Mouse (Mus musculus) heart, postnatal 10 days (tissue): ENCODE results near the gene Atxn1. TPM values are rescaled to one million over a fixed set of nuclear protein-coding genes. Genes with fewer than 3 reads are reported as not detected.

Source experiments
- DNase-seq, 2 experiments: peaks; one replicate each; pipeline ENCODE4 v3.0.0; 2021
- intact Hi-C: fragments of 180-260 bp; cut with DNase I; formaldehyde crosslinking; loops from one replicate; pipeline ENCODE4 v1.15.1; 2025
- total RNA-seq, 2 experiments: library from RNA; stranded (reverse); gene quantifications; 2 replicates each; pipeline ENCODE4 v1.2.3; 2021

The Atxn1 gene
- total RNA-seq, 2 experiments from 2014 or later: 40.6 to 49.1 TPM

- DNase-seq: no peak
- intact Hi-C loops: no loop called here
Observed at GRCm38 (mm10) chr13:45934841-45935240, 30.0 kb downstream of the Atxn1 start.

GRCm38 (mm10) chr13:45934085-45934484 lies 30.7 kb downstream of the Atxn1 start:
- intact Hi-C loops: no loop called here

GRCm38 (mm10) chr13:45932491-45932921 lies 32.3 kb downstream of the Atxn1 start:
- intact Hi-C loops: no loop called here
- no peak for DNase-seq

More at GRCm38 (mm10) chr13:45934085-45934484, 30.7 kb downstream of the Atxn1 start:
- DNase-seq: no peak

- intact Hi-C loops: no loop called here
- no peak for DNase-seq
Observed at GRCm38 (mm10) chr13:45931891-45932290, 32.9 kb downstream of the Atxn1 start.

- intact Hi-C loops: no loop called here
- no peak for DNase-seq
Observed at GRCm38 (mm10) chr13:45931215-45931614, 33.6 kb downstream of the Atxn1 start.

GRCm38 (mm10) chr13:45929744-45930143 lies 35.1 kb downstream of the Atxn1 start:
- DNase-seq: no peak
- intact Hi-C loops: no loop called here

- no peak for DNase-seq
- intact Hi-C loops: no loop called here
Observed at GRCm38 (mm10) chr13:45925294-45925693, 39.5 kb downstream of the Atxn1 start.

- no peak for DNase-seq
- intact Hi-C loops: loop anchor here (5.0 kb wide), 1 partner anchor 33 kb away; no protein-coding TSS in a partner anchor
Observed at GRCm38 (mm10) chr13:45924555-45924954, 40.3 kb downstream of the Atxn1 start.

- intact Hi-C loops: loop anchor here (5.0 kb wide), 1 partner anchor 34 kb away; no protein-coding TSS in a partner anchor
- no peak for DNase-seq
Observed at GRCm38 (mm10) chr13:45923086-45923485, 41.7 kb downstream of the Atxn1 start.

- intact Hi-C loops: loop anchor here (5.0 kb wide), 1 partner anchor 35 kb away; no protein-coding TSS in a partner anchor
Observed at GRCm38 (mm10) chr13:45922467-45922866, 42.3 kb downstream of the Atxn1 start.

GRCm38 (mm10) chr13:45918956-45919711 lies 45.7 kb downstream of the Atxn1 start:
- DNase-seq: no peak
- intact Hi-C loops: no loop called here

More at GRCm38 (mm10) chr13:45922467-45922866, 42.3 kb downstream of the Atxn1 start:
- no peak for DNase-seq

GRCm38 (mm10) chr13:45918006-45918380 lies 46.8 kb downstream of the Atxn1 start:
- DNase-seq: no peak
- intact Hi-C loops: no loop called here

GRCm38 (mm10) chr13:45917058-45918005 lies 47.5 kb downstream of the Atxn1 start:
- intact Hi-C loops: no loop called here
- DNase-seq: no peak

- intact Hi-C loops: no loop called here
- DNase-seq: no peak
Observed at GRCm38 (mm10) chr13:45915921-45916320, 48.9 kb downstream of the Atxn1 start.

GRCm38 (mm10) chr13:45915026-45915425 lies 49.8 kb downstream of the Atxn1 start:
- intact Hi-C loops: no loop called here
- DNase-seq: no peak

- intact Hi-C loops: no loop called here
- no peak for DNase-seq
Observed at GRCm38 (mm10) chr13:45914117-45914516, 50.7 kb downstream of the Atxn1 start.

GRCm38 (mm10) chr13:45911848-45912247 lies 53.0 kb downstream of the Atxn1 start:
- no peak for DNase-seq
- intact Hi-C loops: no loop called here

GRCm38 (mm10) chr13:45911069-45911468 lies 53.7 kb downstream of the Atxn1 start:
- intact Hi-C loops: no loop called here
- DNase-seq: no peak

- intact Hi-C loops: no loop called here
- no peak for DNase-seq
Observed at GRCm38 (mm10) chr13:45910348-45910747, 54.5 kb downstream of the Atxn1 start.

GRCm38 (mm10) chr13:45907181-45907691 lies 57.6 kb downstream of the Atxn1 start:
- DNase-seq: peak; percentile 23 to 42
- intact Hi-C loops: no loop called here
